Mouse (Mus musculus): ENCODE results near the gene Ccdc54. TPM values are rescaled to one million over a fixed set of nuclear protein-coding genes. Genes with fewer than 3 reads are reported as not detected.

Gene Ccdc54
- polyA plus RNA-seq, 1 experiment = not detected

DNA sequence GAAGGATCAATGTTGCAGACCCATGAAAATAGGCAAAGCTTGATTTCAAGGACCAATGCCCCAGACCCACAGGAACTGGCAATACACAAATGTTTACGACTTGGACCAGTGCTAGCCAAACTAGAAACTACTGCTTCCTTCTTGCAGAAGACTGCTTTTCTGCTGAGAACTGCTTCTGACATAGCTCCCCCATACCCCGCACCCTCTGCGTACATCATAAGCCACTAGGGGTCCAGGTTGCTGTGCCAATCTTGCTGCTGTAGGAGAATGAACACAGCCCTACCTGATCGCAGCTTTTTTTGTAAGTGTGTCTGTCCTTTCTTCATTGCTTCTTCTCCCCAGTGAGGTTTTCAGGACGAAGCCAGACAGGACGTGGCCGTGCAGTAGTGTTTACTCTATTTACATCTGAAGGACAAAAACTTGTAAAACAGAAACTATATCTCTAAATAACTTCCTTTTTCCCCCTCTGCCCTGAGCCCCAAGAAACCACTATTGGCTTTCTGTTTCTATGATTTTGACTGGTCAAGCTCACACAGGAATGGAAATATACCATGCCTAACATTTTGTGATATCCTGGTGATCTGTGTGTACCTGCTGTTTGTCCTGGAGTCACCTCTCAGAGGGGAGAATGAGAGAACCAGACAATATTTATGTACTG, 39.0 kb downstream of the Ccdc54 start:
- no peak overlapping the region for H3K27ac ChIP-seq (ENCODE audit: insufficient read depth, low read depth, low read length)
- no peak overlapping the region for H3K4me3 ChIP-seq (ENCODE audit: insufficient read depth, low read length)
- TF ChIP-seq CTCF (IDR thresholded peaks at IDR 0.05; ENCODE audit: low read depth, low read length) = no peak
- TF ChIP-seq POLR2A (IDR thresholded peaks at IDR 0.05; ENCODE audit: borderline replicate concordance, low read depth, low read length) = no peak
- peaks cover 16% of the 10 kb centered on the region for H3K4me1 ChIP-seq (ENCODE audit: control insufficient read depth, insufficient read depth, low read length)

DNA sequence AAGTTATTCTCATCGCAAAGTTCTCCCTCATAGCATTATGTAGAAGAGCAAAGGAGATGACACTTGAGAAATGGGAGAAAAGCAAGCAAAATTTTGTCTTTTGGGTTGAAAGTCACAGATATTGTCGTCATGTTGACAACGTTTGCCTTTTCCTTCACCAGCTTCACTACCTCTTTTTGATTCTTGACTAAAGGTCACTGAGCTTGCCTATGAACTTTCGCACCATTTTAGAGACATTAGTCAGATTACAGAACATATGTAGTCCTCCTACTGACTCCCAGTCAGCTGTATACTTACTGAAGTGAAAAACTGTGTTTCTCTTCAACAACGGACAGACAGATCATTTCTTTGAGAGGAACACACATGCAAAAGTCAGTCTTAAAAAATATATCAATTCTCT, 40.0 kb downstream of the Ccdc54 start:
- H3K27ac ChIP-seq (ENCODE audit: insufficient read depth, low read depth, low read length) = no peak overlapping the region
- TF ChIP-seq CTCF (IDR thresholded peaks at IDR 0.05; ENCODE audit: low read depth, low read length) = no peak
- no peak for TF ChIP-seq POLR2A (IDR thresholded peaks at IDR 0.05; ENCODE audit: borderline replicate concordance, low read depth, low read length)
- H3K4me3 ChIP-seq (ENCODE audit: insufficient read depth, low read length) = no peak overlapping the region
- H3K4me1 ChIP-seq (ENCODE audit: control insufficient read depth, insufficient read depth, low read length) = peaks cover 16% of the 10 kb centered on the region

DNA sequence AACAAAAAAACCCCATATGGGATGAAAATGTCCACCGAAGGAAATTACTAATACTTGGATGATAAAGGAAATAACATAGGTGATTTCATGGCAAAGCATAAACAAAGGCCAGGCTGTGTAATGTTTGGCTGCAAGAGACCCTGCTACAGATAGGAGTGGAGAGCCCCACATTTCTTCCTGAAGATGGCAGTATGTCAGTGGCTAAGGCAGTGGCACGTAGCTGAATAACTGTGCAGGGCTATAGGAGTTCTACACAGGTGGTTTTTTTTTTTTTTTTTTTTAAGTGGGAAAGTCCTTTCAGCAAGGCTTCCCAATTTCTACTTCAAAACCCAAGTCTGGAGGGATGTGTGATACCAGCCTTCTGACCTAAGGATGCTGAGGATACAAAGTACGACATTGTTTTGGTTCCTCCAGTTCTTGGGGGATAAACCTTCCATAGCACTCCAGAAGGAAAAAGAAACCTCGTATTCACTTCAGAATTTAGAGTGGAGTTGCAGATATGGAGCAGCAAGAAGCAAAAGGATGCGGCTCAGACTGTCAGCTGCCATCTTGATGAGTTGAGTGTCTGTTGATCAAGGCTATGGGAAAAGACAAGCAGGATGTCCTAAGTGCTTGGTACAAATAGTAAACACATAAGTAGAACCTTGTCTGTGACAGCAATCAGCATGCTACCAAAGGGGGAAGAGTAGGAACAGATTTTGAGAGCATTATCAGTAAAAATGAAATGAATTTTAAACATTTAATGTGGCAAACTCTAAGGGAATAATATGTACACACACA, 48.2 kb downstream of the Ccdc54 start:
- H3K4me1 ChIP-seq (ENCODE audit: control insufficient read depth, insufficient read depth, low read length) = no peaks in the 10 kb centered on the region; the same call in 1 of the 2 replicates
- no peak for TF ChIP-seq POLR2A (IDR thresholded peaks at IDR 0.05; ENCODE audit: borderline replicate concordance, low read depth, low read length)
- no peak for TF ChIP-seq CTCF (IDR thresholded peaks at IDR 0.05; ENCODE audit: low read depth, low read length)
- no peak overlapping the region for H3K27ac ChIP-seq (ENCODE audit: insufficient read depth, low read depth, low read length)
- no peak overlapping the region for H3K4me3 ChIP-seq (ENCODE audit: insufficient read depth, low read length)

Other genes starting within 250 kb of the Ccdc54 start
- 27.2 and 33.4 TPM in 2 replicates for gene Bbx, start 158.8 kb downstream of the Ccdc54 start, polyA plus RNA-seq (2012; ENCODE audit: insufficient read depth, insufficient read length, missing spikeins)

All from bone marrow macrophage, adult 2 months (primary cell).